Mouse (Mus musculus) liver, postnatal 0 days (tissue): ENCODE data around the gene Pklr. TPM values are rescaled to one million over a fixed set of nuclear protein-coding genes. Genes with fewer than 3 reads are reported as not detected.

Source experiments
- ATAC-seq: fragments of 200-750 bp; cut with Nextera tagmentation; 2 replicates; pipeline ENCODE4 v1.8.0; 2017; ENCODE audit warnings: mild to moderate bottlenecking, moderate library complexity
- DNase-seq: peaks from one replicate; pipeline ENCODE4 v3.0.0-alpha.2; 2016
- H3K27ac ChIP-seq: fragments of 300-500 bp; sonication (generic); 2 replicates; pipeline ENCODE4 v1.5.1; 2014; ENCODE audit warnings: antibody characterized with exemption, moderate library complexity, mild to moderate bottlenecking, low read depth
- H3K27me3 ChIP-seq: fragments of 300-500 bp; sonication (generic); 2 replicates; pipeline ENCODE4 v1.6.1; 2014; ENCODE audit warnings: low read length, control low read depth, mixed read lengths; ENCODE audit not compliant: insufficient read depth
- H3K36me3 ChIP-seq: fragments of 300-500 bp; sonication (generic); replicated peaks from 2 replicates; pipeline ENCODE4 v1.6.1; 2014; ENCODE audit warnings: mild to moderate bottlenecking, control low read depth, low read length, moderate library complexity, mixed read lengths; ENCODE audit not compliant: insufficient read depth
- H3K4me1 ChIP-seq: fragments of 300-500 bp; sonication (generic); 2 replicates; pipeline ENCODE4 v1.6.1; 2014; ENCODE audit warnings: antibody characterized with exemption, mild to moderate bottlenecking, control low read depth; ENCODE audit not compliant: insufficient read depth
- H3K4me2 ChIP-seq: fragments of 300-500 bp; sonication (generic); 2 replicates; pipeline ENCODE4 v1.6.1; 2014; ENCODE audit warnings: low read depth, mild to moderate bottlenecking, low read length, moderate library complexity, mixed read lengths
- H3K4me3 ChIP-seq: fragments of 300-500 bp; sonication (generic); 2 replicates; pipeline ENCODE4 v1.5.1; 2014; ENCODE audit warnings: low read depth, low read length
- H3K9ac ChIP-seq: fragments of 300-500 bp; sonication (generic); replicated peaks from 2 replicates; pipeline ENCODE4 v1.6.1; 2014; ENCODE audit warnings: mild to moderate bottlenecking, moderate library complexity
- H3K9me3 ChIP-seq: fragments of 300-500 bp; sonication (generic); 2 replicates; pipeline ENCODE4 v1.6.1; 2016; ENCODE audit warnings: mild to moderate bottlenecking, control low read depth, low read length, mixed read lengths
- CTCF ChIP-seq: sonication (generic); IDR thresholded peaks from 2 replicates; pipeline ENCODE4 v1.5.1; 2016; ENCODE audit warnings: antibody characterized with exemption, low read depth
- EP300 ChIP-seq: IDR thresholded peaks from 2 replicates; pipeline ENCODE4 v1.6.1; 2016; ENCODE audit warnings: antibody characterized with exemption, low read depth, mild to moderate bottlenecking
- WGBS: fragments of 180-500 bp; shearing (Covaris S2); extraction: QIAGEN DNeasy Blood & Tissue Kit; methylation state at CpG from one replicate; pipeline ENCODE4 v1.1.7; 2014; ENCODE audit not compliant: insufficient replicate concordance; 5-methylcytosine and 5-hydroxymethylcytosine counted together
- polyA plus RNA-seq: library from polyadenylated mRNA; unstranded; fragments of >200 nt; fragmentation: Nextera tagmentation; extraction: Ambion mirVana; gene quantifications from 2 replicates; pipeline ENCODE4 v1.2.1, GENCODE M21; 2015

Gene Pklr
- polyA plus RNA-seq, 1 experiment from 2014 or later, result 27.8 TPM

DNA sequence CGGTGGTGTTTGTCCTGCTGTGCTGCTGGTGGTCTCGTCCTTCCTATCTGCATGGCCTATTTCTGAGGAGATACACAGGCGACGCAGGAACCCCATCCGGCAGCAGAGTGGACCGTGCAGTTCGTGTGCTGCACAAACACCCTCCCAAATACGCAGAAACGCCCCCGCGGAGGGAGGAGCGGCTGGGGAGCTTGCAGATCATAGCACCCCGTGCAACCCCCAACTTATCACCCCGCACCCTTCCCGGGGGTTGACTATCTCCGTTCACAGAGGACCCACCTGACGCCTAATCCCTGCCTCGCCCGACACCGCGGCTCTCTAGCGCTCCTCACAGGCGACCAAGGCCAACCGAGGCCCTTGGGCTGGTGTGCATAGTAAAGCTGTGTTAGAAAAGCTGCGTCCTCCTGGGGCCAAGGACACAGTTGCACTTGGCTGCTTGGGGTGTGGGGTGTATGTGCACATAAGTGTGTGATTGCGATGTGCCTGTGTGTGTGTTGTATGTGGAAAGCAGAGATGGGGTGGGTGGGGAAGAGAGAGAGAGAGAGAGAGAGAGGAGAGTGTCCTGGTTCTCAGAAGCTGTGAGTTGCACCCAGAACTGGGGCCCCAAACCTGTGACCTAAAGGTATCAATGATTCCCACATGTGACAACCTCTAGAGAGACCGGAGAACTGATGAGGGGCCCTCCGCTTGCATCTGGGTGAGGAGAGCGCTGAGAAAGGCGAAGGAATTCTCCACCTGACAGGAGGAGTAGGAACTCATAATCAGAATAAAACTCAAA, 3.5 kb upstream of the Pklr start:
- peak overlapping the region; percentile 40 for H3K9ac ChIP-seq
- peak overlapping the region; percentile 76 for H3K27ac ChIP-seq
- WGBS, result 13% methylated on average over 30 of the region's 30 CpGs
- no peaks in the 10 kb centered on the region for H3K36me3 ChIP-seq
- peak; percentile 83; the same call in 1 of the 2 replicates for TF ChIP-seq EP300
- TF ChIP-seq CTCF, result peak; percentile 76
- peak overlapping the region; percentile 70 for H3K4me2 ChIP-seq
- H3K9me3 ChIP-seq, result no peaks in the 10 kb centered on the region
- DNase-seq (peak; percentile 81), ATAC-seq (peak; percentile 77)
- H3K4me3 ChIP-seq, result peak overlapping the region; percentile 36
- H3K27me3 ChIP-seq, result no peaks in the 10 kb centered on the region
- H3K4me1 ChIP-seq, result peaks cover 37% of the 10 kb centered on the region

DNA sequence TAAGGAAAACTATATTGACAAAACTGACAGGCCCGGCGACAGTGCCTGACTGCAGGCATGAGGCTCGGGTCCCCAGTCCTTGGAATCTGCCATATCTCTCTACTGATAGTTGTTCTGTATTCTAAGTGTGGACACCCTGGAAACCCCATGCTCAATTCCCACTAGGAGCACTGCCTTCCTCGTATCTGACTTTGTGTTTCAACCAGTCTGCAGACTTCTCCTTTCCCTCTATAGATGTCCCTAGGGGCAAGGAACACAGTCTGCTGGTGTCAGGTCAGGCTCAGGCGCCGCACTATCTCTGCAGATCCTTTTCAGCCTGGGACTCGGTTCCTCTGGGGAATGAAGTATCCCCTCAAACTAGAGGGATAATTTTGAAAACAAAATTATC, 2.9 kb upstream of the Pklr start:
- peak overlapping the region; percentile 70 for H3K4me2 ChIP-seq
- ATAC-seq (no peak), DNase-seq (no peak)
- H3K36me3 ChIP-seq, result no peaks in the 10 kb centered on the region
- H3K9ac ChIP-seq, result peak overlapping the region; percentile 13
- H3K27ac ChIP-seq, result peak overlapping the region; percentile 76
- no peaks in the 10 kb centered on the region for H3K27me3 ChIP-seq
- no peaks in the 10 kb centered on the region for H3K9me3 ChIP-seq
- H3K4me1 ChIP-seq, result peaks cover 37% of the 10 kb centered on the region
- 56% methylated on average over 7 of the region's 7 CpGs for WGBS
- no peak overlapping the region for H3K4me3 ChIP-seq
- TF ChIP-seq CTCF (no peak), EP300 (no peak)

DNA sequence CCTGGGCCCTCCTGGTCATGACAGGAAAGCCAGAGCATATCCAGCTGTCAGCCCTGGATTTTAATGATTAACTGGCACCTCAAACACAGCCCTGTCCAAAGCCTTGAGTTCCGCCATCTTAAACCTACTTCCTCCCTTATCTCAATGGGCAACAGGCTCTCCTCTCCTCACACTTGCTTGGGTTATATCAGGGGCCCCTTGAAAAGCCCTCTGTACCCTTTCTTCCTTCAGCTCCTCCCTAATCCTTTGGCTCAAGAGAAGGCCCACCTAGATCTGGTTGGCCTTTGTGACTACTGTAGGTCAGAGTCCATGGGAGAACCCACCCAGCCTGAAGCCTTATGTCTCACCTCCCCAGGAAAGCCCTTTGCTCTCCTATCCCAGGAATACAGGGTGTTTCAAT, 2.2 kb upstream of the Pklr start:
- 38% methylated on average over 1 of the region's 1 CpGs for WGBS
- TF ChIP-seq EP300, result no peak
- TF ChIP-seq CTCF, result no peak
- no peaks in the 10 kb centered on the region for H3K9me3 ChIP-seq
- H3K4me3 ChIP-seq, result no peak overlapping the region
- no peaks in the 10 kb centered on the region for H3K36me3 ChIP-seq
- H3K4me1 ChIP-seq, result peaks cover 40% of the 10 kb centered on the region
- no peak for DNase-seq
- H3K27ac ChIP-seq, result peak overlapping the region; percentile 76
- ATAC-seq, result no peak
- no peak overlapping the region; the same call in 1 of the 2 replicates for H3K9ac ChIP-seq
- H3K4me2 ChIP-seq, result peak overlapping the region; percentile 70; the same call in 1 of the 2 replicates
- H3K27me3 ChIP-seq, result no peaks in the 10 kb centered on the region

DNA sequence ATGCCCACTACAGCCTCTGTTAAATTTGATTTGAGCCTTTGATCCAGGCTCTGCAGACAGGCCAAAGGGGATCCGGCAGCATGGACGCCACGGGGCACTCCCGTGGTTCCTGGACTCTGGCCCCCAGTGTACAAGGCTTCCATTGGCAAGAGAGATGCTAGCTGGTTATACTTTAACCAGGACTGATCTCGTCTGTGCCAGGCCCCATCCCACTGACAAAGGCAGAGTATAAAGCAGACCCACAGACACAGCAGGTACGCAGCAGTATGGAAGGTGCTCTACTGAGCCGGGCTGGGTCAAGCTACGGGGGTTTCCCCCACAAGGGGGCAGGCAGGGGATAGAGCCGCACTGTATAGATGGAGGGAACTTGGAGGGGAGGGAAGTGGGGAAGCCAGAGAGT, 423 bp downstream of the Pklr start:
- no peaks in the 10 kb centered on the region for H3K27me3 ChIP-seq
- peak overlapping the region; percentile 69 for H3K9ac ChIP-seq
- H3K9me3 ChIP-seq, result no peaks in the 10 kb centered on the region
- ATAC-seq (peak; percentile 84), DNase-seq (peak; percentile 74)
- TF ChIP-seq EP300 (0 out of 2 replicates have a peak, but pooled peaks have one; percentile 2), CTCF (peak; percentile 66)
- H3K4me2 ChIP-seq, result peak overlapping the region; percentile 71
- peaks cover 42% of the 10 kb centered on the region for H3K4me1 ChIP-seq
- peaks cover 10% of the 10 kb centered on the region for H3K36me3 ChIP-seq
- H3K27ac ChIP-seq, result peak overlapping the region; percentile 91
- WGBS, result 18% methylated on average over 9 of the region's 9 CpGs
- H3K4me3 ChIP-seq, result peak overlapping the region; percentile 63

DNA sequence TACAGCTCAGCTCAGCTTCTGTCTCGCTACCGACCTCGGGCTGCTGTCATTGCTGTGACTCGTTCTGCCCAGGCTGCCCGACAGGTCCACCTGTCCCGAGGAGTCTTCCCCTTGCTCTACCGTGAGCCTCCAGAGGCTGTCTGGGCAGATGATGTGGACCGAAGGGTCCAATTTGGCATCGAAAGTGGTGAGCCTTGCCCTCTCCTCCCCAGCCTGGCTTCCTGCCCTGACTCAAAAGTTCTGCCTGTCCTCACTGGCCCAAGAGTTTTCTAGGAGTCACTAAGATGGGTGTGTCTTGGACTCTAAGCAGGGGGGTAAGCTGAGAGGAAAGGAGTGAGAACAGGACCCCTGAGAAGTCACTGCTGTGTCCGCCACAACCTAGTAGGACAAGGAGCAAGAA, 8.9 kb downstream of the Pklr start:
- Histone ChIP-seq H3K27ac (no peak overlapping the region), H3K9ac (no peak overlapping the region), H3K36me3 (peaks cover 41% of the 10 kb centered on the region), H3K4me1 (peaks cover 9% of the 10 kb centered on the region; the same call in 1 of the 2 replicates), H3K4me3 (no peak overlapping the region), H3K9me3 (no peaks in the 10 kb centered on the region), H3K27me3 (peaks cover 5% of the 10 kb centered on the region; the same call in 1 of the 2 replicates), H3K4me2 (no peak overlapping the region)
- TF ChIP-seq CTCF (no peak), EP300 (no peak)
- DNase-seq (no peak), ATAC-seq (no peak)
- WGBS, result 85% methylated on average over 10 of the region's 10 CpGs

DNA sequence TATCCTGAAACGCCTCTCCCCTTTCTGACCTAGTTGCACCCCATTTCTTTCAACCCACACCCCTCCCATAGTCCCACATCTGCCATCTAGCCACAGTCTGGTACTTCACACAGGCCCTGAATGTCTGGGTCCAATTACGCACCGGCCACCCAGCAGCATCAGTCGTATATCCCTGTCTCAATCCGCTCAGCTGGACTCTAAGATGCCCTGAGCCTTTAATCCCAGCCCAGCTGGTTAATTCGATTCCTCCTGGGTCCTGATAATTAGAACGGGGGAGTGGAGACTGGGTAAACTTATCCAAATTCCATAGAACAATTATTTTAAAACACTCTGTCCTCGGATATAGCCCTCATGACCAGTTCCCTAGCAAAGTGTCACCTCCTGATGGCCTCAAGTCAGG, 9.6 kb downstream of the Pklr start:
- Histone ChIP-seq H3K9me3 (no peaks in the 10 kb centered on the region), H3K4me2 (no peak overlapping the region), H3K9ac (no peak overlapping the region), H3K27ac (no peak overlapping the region), H3K27me3 (peaks cover 8% of the 10 kb centered on the region; the same call in 1 of the 2 replicates), H3K4me3 (no peak overlapping the region), H3K36me3 (peaks cover 41% of the 10 kb centered on the region), H3K4me1 (peaks cover 9% of the 10 kb centered on the region; the same call in 1 of the 2 replicates)
- ATAC-seq (no peak), DNase-seq (no peak)
- 75% methylated on average over 8 of the region's 8 CpGs for WGBS
- TF ChIP-seq CTCF, result no peak
- no peak for TF ChIP-seq EP300
